Mouse (Mus musculus) heart, adult 2 months (tissue): ENCODE measurements around the gene Necab3. TPM values are rescaled to one million over a fixed set of nuclear protein-coding genes. Genes with fewer than 3 reads are reported as not detected.
A peak's percentile ranks its signal among the peaks of the same experiment; 100 is the strongest.

ENCODE experiments used
- DNase-seq, 2 experiments: peaks; one replicate each; pipeline ENCODE4 v3.0.0; 2021
- H3K27ac ChIP-seq: fragments of 200-600 bp; 2 replicates; pipeline ENCODE4 v1.8.1; 2022
- H3K27me3 ChIP-seq: fragments of 200-500 bp; 2 replicates; pipeline ENCODE4 v1.6.1; 2012; ENCODE audit warnings: mild to moderate bottlenecking, low read length, inconsistent platforms, mixed read lengths; ENCODE audit not compliant: control insufficient read depth, insufficient read depth
- H3K36me3 ChIP-seq: fragments of 200-500 bp; 2 replicates; pipeline ENCODE4 v1.6.1; 2012; ENCODE audit warnings: low read length, inconsistent platforms; ENCODE audit not compliant: control insufficient read depth, insufficient read depth
- H3K4me1 ChIP-seq: fragments of 200-500 bp; 2 replicates; pipeline ENCODE4 v1.6.1; 2011; ENCODE audit warnings: low read length; ENCODE audit not compliant: control insufficient read depth, insufficient read depth
- H3K4me3 ChIP-seq: fragments of 200-600 bp; 2 replicates; pipeline ENCODE4 v1.8.1; 2022
- H3K79me2 ChIP-seq: fragments of 200-500 bp; replicated peaks from 2 replicates; pipeline ENCODE4 v1.6.1; 2012; ENCODE audit warnings: mild to moderate bottlenecking, inconsistent platforms, low read length, moderate library complexity, mixed read lengths; ENCODE audit not compliant: control insufficient read depth, insufficient read depth
- H3K9ac ChIP-seq: fragments of 200-500 bp; 2 replicates; pipeline ENCODE4 v1.6.1; 2012; ENCODE audit warnings: low read depth, mild to moderate bottlenecking, control low read depth, inconsistent platforms, low read length, mixed read lengths
- CTCF ChIP-seq: fragments of 200-600 bp; IDR thresholded peaks from 2 replicates; pipeline ENCODE4 v1.8.1; 2022; ENCODE audit warnings: antibody characterized with exemption, mild to moderate bottlenecking, moderate library complexity
- EP300 ChIP-seq: fragments of 200-500 bp; IDR thresholded peaks from 2 replicates; pipeline ENCODE4 v1.6.1; 2011; ENCODE audit warnings: low read depth, low read length, control low read depth; ENCODE audit not compliant: insufficient read depth
- POLR2A ChIP-seq: fragments of 200-500 bp; IDR thresholded peaks from 2 replicates; pipeline ENCODE4 v1.6.1; 2011; ENCODE audit warnings: mild to moderate bottlenecking, low read depth, low read length, control low read depth; ENCODE audit not compliant: insufficient read depth
- WGBS: fragments of 180-500 bp; shearing (Covaris S2); methylation state at CpG from one replicate; pipeline ENCODE4 v1.1.7; 2018; 5-methylcytosine and 5-hydroxymethylcytosine counted together
- intact Hi-C: fragments of 180-260 bp; cut with DNase I; formaldehyde crosslinking; loops from one replicate; pipeline ENCODE4 v1.15.1; 2025
- polyA plus RNA-seq: library from polyadenylated mRNA; depleted of rRNA; stranded (reverse); fragments of >200 nt; gene quantifications from 2 replicates; pipeline ENCODE4 v1.2.3, GENCODE M21; 2012
- total RNA-seq, 2 experiments: library from RNA; stranded (reverse); gene quantifications; 2 replicates each; pipeline ENCODE4 v1.2.3; 2021

Gene Necab3
- total and polyA plus RNA-seq, 3 experiments, result 0.20 to 0.90 (median 0.23) TPM

- Histone ChIP-seq H3K79me2 (no peaks in the 10 kb centered on the region), H3K9ac (no peak overlapping the region), H3K27me3 (no peaks in the 10 kb centered on the region), H3K4me1 (peaks cover 1% of the 10 kb centered on the region; the same call in 1 of the 2 replicates), H3K36me3 (no peaks in the 10 kb centered on the region), H3K4me3 (no peak overlapping the region), H3K27ac (peak overlapping the region; percentile 26; the same call in 1 of the 2 replicates)
- no peak for TF ChIP-seq POLR2A
- peak; percentile 26 for TF ChIP-seq CTCF
- peak; percentile 59; the same call in 1 of the 2 replicates for TF ChIP-seq EP300
- DNase-seq, result peak; percentile 66 to 85
- WGBS, result 70% methylated on average over 9 of the region's 9 CpGs
- intact Hi-C loops, result no loop called here
Measured at GRCm38 (mm10) chr2:154543567-154544347, 14.9 kb downstream of the Necab3 start.

GRCm38 (mm10) chr2:154541630-154542029 is 17.1 kb downstream of the Necab3 start:
- Histone ChIP-seq H3K9ac (no peak overlapping the region), H3K36me3 (no peaks in the 10 kb centered on the region), H3K4me3 (no peak overlapping the region), H3K27me3 (no peaks in the 10 kb centered on the region), H3K79me2 (no peaks in the 10 kb centered on the region), H3K4me1 (peaks cover 3% of the 10 kb centered on the region; the same call in 1 of the 2 replicates), H3K27ac (no peak overlapping the region)
- TF ChIP-seq CTCF (peak; percentile 38), POLR2A (no peak), EP300 (no peak)
- intact Hi-C loops, result no loop called here
- 88% methylated on average over 2 of the region's 2 CpGs for WGBS
- DNase-seq, result no peak

- peak; percentile 75 for TF ChIP-seq CTCF
- no peak for TF ChIP-seq POLR2A
- no peak for TF ChIP-seq EP300
- Histone ChIP-seq H3K27ac (no peak overlapping the region), H3K4me1 (peaks cover 3% of the 10 kb centered on the region; the same call in 1 of the 2 replicates), H3K79me2 (no peaks in the 10 kb centered on the region), H3K4me3 (no peak overlapping the region), H3K27me3 (no peaks in the 10 kb centered on the region), H3K9ac (no peak overlapping the region), H3K36me3 (no peaks in the 10 kb centered on the region)
- intact Hi-C loops, result loop anchor here (1.0 kb wide), 1 partner anchor 122 kb away; no protein-coding TSS in a partner anchor
- DNase-seq, result no peak
- 74% methylated on average over 3 of the region's 3 CpGs for WGBS
Measured at GRCm38 (mm10) chr2:154539720-154540119, 19.0 kb downstream of the Necab3 start.

DNA sequence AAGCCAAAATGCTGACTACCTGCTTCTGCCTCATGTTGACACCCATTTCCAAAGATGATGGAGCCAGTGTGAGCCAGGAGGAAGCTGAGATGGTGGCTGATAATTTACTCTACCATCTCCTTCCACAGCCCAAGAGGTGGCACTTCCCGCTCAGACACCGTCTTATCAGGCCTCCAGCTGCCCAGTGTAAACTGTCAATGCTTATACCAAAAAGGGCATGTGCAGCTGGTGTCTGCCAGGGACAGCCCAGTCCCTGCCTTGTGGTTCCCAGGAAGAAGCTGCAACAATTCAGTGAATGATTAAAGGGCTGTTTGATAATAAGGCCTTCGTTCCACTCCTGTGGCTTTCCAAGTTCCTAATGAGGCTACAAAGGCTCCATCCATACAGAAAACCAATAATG is 20.0 kb downstream of the Necab3 start:
- DNase-seq, result no peak
- TF ChIP-seq EP300, result no peak
- no peak for TF ChIP-seq CTCF
- no peak for TF ChIP-seq POLR2A
- intact Hi-C loops, result loop anchor here (1.0 kb wide), 1 partner anchor 121 kb away; no protein-coding TSS in a partner anchor
- no peak overlapping the region for H3K27ac ChIP-seq
- 40% methylated on average over 3 of the region's 3 CpGs for whole genome bisulfite sequencing
- peaks cover 2% of the 10 kb centered on the region; the same call in 1 of the 2 replicates for H3K4me1 ChIP-seq
- H3K9ac ChIP-seq, result no peak overlapping the region
- H3K79me2 ChIP-seq, result no peaks in the 10 kb centered on the region
- H3K36me3 ChIP-seq, result no peaks in the 10 kb centered on the region
- H3K4me3 ChIP-seq, result no peak overlapping the region
- no peaks in the 10 kb centered on the region for H3K27me3 ChIP-seq

DNA sequence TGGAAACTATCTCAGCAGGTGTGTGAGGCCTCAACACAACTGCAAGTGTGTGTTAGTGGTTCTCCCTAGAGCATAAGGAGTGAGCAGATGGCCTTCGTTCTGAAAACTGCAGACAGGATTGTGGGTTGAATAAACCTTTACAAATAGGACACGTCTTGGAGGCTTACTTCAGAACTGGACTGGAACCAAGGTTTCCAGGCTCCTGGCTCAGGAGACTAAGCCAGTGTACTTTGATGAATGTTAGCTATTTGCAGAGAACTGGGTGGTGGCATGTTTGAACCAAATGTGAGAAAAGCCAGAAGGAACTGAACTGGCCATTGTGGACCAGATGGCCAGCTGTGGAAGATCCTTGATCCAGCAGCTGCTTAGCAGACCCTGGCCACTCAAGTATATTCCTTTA is 20.4 kb downstream of the Necab3 start:
- Histone ChIP-seq H3K4me1 (peaks cover 2% of the 10 kb centered on the region; the same call in 1 of the 2 replicates), H3K36me3 (no peaks in the 10 kb centered on the region), H3K4me3 (no peak overlapping the region), H3K9ac (no peak overlapping the region), H3K27me3 (no peaks in the 10 kb centered on the region), H3K27ac (no peak overlapping the region), H3K79me2 (no peaks in the 10 kb centered on the region)
- intact Hi-C loops, result no loop called here
- 41% methylated on average over 2 of the region's 2 CpGs for WGBS
- TF ChIP-seq EP300, result no peak
- DNase-seq, result peak in 1 of 2 experiments; percentile 44

- no peak for TF ChIP-seq CTCF
- TF ChIP-seq POLR2A, result no peak
- TF ChIP-seq EP300, result no peak
- H3K27me3 ChIP-seq, result no peaks in the 10 kb centered on the region
- no peak overlapping the region for H3K27ac ChIP-seq
- WGBS, result 78% methylated on average over 12 of the region's 12 CpGs
- no peaks in the 10 kb centered on the region for H3K79me2 ChIP-seq
- no peak for DNase-seq
- peaks cover 2% of the 10 kb centered on the region; the same call in 1 of the 2 replicates for H3K4me1 ChIP-seq
- H3K4me3 ChIP-seq, result no peak overlapping the region
- no peak overlapping the region for H3K9ac ChIP-seq
- intact Hi-C loops, result no loop called here
- H3K36me3 ChIP-seq, result no peaks in the 10 kb centered on the region
Measured at GRCm38 (mm10) chr2:154534704-154535270, 23.9 kb downstream of the Necab3 start.
